Mouse (Mus musculus): Measurements from ENCODE around the gene Asb10.

DNA sequence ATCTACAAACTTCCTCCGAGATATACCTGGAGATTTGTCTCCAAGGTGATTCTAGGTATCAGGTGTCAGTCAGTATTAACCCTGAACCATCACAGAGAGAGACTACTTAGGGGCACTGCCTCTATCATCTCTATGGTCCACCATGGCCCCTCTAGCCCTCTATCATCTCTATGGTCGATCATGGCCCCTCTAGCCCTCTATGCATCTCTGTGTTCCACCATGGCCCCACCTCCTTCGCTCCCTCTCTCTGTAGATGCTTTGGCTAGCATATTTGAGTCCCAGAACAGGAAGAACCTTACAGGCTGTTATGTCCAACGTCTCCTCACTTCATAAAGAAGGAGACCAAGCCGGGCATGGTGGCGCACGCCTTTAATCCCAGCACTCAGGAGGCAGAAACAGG lies 1.9 kb upstream of the Asb10 start:
- TF ChIP-seq POLR2A (IDR thresholded peaks at IDR 0.05; ENCODE audit: borderline replicate concordance, low read depth, low read length) (no peak), CTCF (IDR thresholded peaks at IDR 0.05; ENCODE audit: low read depth, low read length) (no peak)

Measured in bone marrow macrophage, adult 2 months (primary cell).